Mouse (Mus musculus): ENCODE data around the gene Psd4.

The Psd4 gene

DNA sequence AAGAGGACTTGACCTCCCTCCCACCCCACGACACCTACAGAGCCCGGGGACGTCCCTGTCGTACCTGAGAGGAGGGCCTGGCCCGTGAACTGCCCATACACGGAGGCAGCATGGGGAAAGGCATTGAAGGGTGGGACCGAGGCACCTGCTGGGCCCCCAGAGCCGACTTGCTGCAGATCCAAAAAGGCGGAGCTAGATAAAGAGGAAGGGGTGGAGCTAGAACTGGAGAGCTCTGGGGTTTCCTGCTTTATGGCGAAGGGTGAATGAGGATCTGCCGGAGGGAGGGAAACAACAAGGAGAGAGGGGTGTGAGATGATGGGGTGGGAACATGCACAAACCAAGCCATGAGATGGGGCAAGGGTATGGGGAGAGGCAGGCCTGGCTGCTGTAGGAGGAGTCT, 68.3 kb downstream of the Psd4 start:
- no peak for DNase-seq (ENCODE audit: low read depth)

DNA sequence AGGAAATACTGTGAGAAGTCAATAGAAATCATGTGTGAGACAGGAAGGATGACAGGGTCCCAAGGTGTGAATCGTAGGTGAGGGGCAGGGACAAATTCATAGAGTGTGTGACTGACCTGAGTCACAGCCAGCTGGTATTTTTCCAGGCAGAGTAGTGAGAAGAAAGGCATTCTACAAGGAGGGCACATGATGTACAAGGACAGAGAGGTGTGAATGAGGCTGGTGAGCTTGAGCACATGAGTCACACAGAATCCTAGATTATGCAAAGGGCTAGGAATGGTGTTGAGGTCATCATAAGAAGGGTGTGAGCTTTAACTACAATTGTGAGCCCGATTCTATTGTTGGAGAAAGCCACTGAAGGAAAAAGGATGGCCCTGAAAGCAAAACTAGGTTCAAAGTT, 72.7 kb downstream of the Psd4 start:
- no peak for DNase-seq (ENCODE audit: low read depth)

DNA sequence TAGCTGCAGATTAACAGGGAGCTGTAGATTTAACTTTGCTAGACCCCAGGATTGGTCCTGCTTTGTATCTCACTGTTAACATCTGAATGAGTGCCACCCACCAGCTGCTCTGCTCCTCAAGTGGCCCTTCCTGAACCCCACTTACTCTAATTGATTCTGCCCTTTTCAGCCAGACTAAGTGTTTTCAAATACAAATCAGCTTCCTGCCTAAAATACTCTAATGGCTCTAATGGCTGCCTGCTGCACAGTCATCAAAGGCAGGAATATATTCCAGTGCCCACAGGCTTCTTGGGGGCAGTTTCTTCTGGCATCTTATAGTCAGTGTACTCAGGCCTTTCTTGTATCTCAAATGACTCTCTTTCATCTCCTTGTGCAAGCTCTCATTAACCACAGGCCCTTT, 74.5 kb downstream of the Psd4 start:
- DNase-seq (ENCODE audit: low read depth): no peak

DNA sequence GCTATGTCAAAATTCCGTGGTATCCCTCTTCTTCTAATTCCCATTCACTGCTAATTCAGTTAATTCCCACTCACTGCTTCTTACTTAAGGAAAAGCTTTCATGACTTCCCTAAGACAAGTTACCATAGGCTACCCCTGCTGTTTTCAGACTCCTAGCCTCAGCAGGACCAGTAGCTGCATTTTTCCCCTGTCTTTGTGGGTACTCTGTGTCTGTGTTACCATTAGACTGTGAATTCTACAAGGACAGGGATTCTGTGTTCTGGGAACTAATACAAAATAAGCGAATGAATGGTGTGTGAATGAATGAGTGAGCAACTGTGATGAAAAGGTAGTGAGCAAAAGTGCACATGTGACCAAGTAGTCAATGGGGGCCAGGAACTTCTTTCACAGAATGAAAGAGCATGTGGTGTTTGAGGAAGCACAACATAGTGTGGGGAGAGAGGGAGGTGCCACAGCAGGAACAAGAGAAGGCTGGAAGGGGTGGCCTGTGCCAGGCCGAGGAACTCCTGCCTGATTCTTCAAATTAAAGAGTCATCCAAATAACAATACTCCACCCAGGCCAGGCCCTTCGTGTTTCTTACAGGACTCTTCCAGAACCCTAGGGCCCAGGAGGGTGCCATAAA, 75.0 kb downstream of the Psd4 start:
- DNase-seq (ENCODE audit: low read depth): no peak

DNA sequence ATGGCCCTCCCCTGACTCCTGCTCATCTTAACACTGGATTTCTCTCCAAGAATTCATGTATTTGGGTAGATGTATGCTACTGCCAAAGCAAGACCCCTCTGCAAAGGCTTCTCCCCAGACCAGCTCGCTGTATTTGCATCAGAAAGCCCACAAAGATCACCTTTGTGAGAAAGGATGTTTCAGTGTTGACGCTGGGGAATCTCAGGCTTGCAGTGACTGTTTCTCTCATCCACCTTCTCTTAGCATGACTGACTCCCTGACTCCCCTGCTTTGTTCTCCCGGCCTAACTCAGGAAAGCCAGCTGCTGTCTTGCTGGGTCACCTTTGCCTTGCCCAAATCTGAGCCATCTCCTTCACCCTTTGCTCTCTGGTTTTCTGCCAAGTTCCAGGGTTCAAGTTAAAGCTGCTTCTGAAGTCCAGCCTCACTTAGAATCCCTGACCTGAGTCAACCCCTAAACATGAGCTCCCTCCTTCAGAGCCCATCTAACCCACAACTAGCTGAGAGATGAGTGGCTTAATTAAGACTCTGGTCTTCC, 75.9 kb downstream of the Psd4 start:
- DNase-seq (ENCODE audit: low read depth): no peak

DNA sequence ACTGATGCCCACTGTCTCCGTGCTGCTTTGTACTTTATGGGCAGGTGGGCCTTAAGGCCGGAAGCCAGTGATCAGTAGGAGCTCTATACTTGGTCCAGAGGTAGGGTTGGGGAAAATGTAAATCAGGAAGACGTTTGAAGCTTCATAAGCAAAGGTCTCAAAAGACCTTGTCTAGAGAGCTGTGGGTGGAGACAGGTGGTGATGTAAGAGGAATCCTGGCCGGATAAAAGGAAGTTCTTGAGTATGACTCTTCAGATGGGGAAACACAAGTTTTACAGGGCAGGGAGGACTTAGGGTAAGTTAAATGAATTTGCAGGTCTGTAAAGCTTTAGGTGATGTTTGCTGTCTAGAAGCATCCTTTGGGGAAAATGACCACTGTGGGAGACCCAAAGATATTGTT, 81.7 kb downstream of the Psd4 start:
- peak; percentile 30 for DNase-seq (ENCODE audit: low read depth)

DNA sequence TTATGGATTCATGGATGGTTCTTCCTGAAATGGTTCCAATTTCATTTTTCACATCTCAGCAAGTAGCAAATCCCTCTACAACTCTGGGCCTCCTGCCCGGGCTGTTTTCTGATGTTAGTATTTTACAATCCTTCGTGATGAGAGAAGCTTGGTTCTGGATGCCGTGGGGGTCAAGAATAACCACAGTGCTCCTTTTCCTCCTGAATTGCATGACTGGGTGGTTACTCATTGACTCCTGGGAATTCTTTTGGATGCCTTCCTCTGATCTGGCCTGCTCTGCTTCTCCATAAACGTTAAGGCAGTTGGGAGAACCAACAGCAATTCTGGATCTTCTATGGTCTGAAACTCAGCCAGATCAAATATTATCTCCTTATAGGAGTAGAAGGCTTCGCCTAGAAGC, 85.8 kb downstream of the Psd4 start:
- DNase-seq (ENCODE audit: low read depth): no peak

DNA sequence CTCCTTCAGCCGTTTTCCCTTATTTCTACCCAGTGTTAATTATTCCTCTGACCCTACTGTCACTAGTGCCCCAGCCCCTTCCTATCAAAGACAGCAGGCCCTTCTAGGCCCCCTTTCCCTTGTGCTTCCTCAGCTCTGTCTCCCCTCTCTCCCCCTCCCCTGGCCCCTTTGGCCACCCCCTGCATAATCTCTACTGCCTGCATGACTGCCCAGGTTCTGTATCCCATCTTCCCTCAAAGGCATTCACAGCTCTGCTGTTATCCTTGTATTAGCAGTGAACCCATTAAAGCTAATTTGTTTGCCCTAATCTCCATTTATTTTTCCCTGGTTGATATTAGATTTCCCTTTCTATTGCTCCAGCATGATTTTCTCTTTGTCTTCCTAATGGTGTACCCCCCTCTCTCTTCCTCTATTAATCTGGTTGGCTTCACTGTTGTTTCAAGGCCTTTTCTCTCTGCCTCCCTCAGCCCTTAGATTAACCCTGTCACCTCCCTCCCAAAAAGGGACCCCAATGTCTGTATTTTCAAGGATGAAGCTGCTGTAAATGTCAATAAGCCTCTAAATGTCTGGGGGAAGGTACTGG, 87.1 kb downstream of the Psd4 start:
- no peak for DNase-seq (ENCODE audit: low read depth)

DNA sequence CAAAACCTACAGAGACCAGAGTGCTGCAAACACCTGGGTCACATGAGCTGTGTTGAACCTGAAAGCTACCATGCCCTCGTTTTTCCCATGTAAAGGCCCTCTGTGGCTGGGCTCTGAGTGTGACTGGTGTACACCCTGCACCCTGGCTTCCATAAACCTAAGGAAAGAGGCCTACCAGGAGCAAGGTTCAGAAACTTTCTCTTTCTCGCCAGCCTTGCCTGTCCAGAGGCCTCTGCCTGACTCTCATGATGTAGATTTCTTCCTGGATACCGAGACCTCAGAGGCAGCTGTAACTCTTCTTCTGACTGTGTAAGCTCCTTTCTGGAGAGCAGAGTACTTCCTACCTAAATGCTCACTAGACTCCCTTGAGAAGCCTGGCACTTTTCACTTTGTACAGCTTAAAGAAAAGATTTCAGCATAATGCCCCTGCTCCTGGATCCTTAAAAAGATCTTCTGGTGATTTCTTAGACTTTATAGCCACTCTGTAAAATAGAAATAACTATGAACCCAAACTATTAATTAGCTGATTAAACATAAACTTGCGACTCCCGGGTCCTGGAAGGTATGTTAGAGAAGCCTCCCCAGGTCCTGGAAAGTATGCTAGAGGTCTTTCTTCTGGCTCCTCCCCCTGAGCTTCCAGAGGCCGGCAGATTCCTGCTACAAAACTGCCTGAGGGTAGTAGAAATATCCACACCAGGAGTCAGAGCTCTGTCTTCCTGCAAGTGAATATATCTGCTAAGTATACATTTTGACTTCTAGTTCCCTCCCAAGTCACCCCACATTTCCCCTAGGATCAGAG, 87.9 kb downstream of the Psd4 start:
- DNase-seq (ENCODE audit: low read depth): no peak

DNA sequence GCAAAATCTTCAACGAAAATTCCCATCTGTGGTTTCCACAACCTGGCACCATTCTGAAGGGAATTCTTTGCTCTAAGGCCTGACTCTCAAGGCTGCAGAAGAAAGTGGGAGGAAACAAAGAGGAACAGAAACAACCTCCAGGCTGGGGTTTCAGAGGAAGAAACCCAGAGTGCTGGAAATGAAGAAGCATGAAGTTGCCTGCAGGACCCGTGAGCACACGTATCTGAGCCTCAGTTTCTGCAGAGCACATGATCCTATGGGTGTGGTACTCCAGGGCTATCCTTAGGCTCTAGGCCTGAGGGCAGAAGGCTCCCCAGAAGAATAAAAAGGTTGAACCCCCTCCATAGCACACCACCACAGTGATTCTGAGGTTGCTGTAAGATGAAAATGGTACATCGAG, 89.5 kb downstream of the Psd4 start:
- DNase-seq (ENCODE audit: low read depth): no peak

DNA sequence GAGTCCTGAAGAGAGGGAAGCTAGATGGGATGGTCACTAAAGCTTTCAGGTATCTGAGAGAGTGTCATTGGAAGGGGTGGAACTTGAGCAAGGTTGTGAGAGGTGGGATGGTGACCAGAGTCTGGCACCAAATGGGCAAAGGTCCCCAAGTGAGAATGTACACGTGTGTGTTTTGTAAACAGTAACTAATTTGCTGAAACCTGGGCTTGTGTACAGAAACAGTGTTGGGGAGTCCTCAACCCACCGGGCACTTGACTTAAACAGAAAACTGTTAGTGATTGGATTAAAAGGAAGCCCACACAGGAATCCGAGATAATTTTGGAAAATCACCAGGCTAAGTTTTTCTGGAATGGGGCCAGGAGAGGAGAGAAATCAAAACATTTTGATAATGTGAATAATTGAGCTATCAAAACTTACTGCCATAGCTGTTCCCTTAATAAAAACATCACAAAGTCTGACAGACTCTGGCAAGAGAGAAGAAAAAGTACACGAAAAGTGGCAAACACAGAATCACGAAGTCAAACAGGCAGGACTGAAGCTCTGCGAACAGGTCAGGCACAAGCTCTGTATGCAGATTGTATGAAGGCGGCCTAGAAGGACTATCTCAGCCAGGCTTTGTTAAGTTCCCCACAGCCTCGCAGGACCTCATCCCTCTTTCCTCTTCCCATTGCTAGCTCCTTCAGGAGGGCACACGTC, 92.9 kb downstream of the Psd4 start:
- no peak for DNase-seq (ENCODE audit: low read depth)

DNA sequence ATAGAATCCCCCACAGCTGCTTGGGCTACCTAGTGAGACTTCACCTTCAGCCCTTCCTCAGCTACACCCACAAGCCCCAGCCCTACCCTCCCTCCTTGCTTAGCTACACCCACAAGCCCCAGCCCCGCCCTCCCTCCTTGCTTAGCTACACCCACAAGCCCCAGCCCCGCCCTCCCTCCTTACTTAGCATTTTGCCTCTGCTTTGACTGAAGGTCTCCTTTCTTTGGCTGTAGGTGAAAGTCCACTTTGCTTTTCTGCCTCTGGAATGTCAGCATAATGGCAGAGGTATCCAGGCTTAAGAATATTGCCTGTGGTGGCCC, 93.4 kb downstream of the Psd4 start:
- peak; percentile 26 for DNase-seq (ENCODE audit: low read depth)

All from 416B (cell line).